Mouse (Mus musculus) spleen, postnatal 4 days (tissue): ENCODE measurements around the gene Cd72.

Experiments used
- DNase-seq, 2 experiments: peaks; one replicate each; pipeline ENCODE4 v3.0.0; 2022; ENCODE audit warnings: low spot score in 2 of 2

Cd72 gene

GRCm38 (mm10) chr4:43402212-43402611, 52.2 kb downstream of the Cd72 start:
- DNase-seq, result no peak

- DNase-seq, result no peak
Observed at GRCm38 (mm10) chr4:43401486-43401885, 52.9 kb downstream of the Cd72 start.

- no peak for DNase-seq
Observed at GRCm38 (mm10) chr4:43400976-43401375, 53.5 kb downstream of the Cd72 start.

- no peak for DNase-seq
Observed at GRCm38 (mm10) chr4:43399391-43400131, 54.9 kb downstream of the Cd72 start.

- DNase-seq, result no peak
Observed at GRCm38 (mm10) chr4:43398829-43399331, 55.5 kb downstream of the Cd72 start.

- no peak for DNase-seq
Observed at GRCm38 (mm10) chr4:43398014-43398413, 56.4 kb downstream of the Cd72 start.
